In genomic region chr8:94173848-94174403, GRCm38 (mm10) we compare ENCODE assay signal across 14 mouse cellular contexts. TPM values are rescaled to one million over a fixed set of nuclear protein-coding genes. Genes with fewer than 3 reads are reported as not detected.
DNase-seq lines count a peak whose midpoint lies in the region; ATAC-seq and TF ChIP-seq lines count a peak whose summit lies in the region.
"Had no signal": no experiment of that assay in that cellular context is flagged by ENCODE, and none has a peak within 500 bp of the region (broad histone marks: within the 10 kb centered on the region; RNA-seq: fewer than 3 reads in every experiment).

No protein-coding gene starts in this region.

- WGBS in heart, embryonic 11.5 days (ENCODE audit: insufficient replicate concordance): 50% methylated on average over 11 of the region's 11 CpGs
- WGBS in lung, postnatal 0 days: 50% methylated on average over 11 of the region's 11 CpGs
- 46% methylated on average over 11 of the region's 11 CpGs for WGBS in intestine, postnatal 0 days

- peaks cover 77% of the 10 kb centered on the region for H3K27me3 ChIP-seq in heart, embryonic 11.5 days (ENCODE audit: control insufficient read depth, insufficient read depth, low read length)
- peaks cover 15% of the 10 kb centered on the region; the same call in 1 of the 2 replicates for H3K27me3 ChIP-seq in lung, postnatal 0 days (replicated peaks; ENCODE audit: insufficient read depth, low read length)
- peaks cover 2% of the 10 kb centered on the region; the same call in 1 of the 2 replicates for H3K27me3 ChIP-seq in intestine, postnatal 0 days (replicated peaks; ENCODE audit: control insufficient read depth, insufficient read depth, low read length)

- ATAC-seq in heart, embryonic 11.5 days (replicated peaks; ENCODE audit: insufficient number of reproducible peaks, low FRiP score, low TSS enrichment): no peak
- no peak for ATAC-seq in lung, postnatal 0 days
- no peak for ATAC-seq in intestine, postnatal 0 days
- no peak for ATAC-seq in activated CD4-positive, CD25-positive, alpha-beta regulatory T cell, adult 4 months
- ATAC-seq: midbrain, embryonic 15.5 days had no signal

- peaks cover 11% of the 10 kb centered on the region for H3K4me1 ChIP-seq in heart, embryonic 11.5 days (ENCODE audit: control insufficient read depth, insufficient read depth, low read length)
- peaks cover 7% of the 10 kb centered on the region; the same call in 1 of the 2 replicates for H3K4me1 ChIP-seq in lung, postnatal 0 days (ENCODE audit: insufficient read depth, low read depth, low read length)
- no peaks in the 10 kb centered on the region for H3K4me1 ChIP-seq in intestine, postnatal 0 days (replicated peaks; ENCODE audit: control insufficient read depth, insufficient read depth, low read length)

- no peaks in the 10 kb centered on the region for H3K9me3 ChIP-seq in heart, embryonic 11.5 days (replicated peaks; ENCODE audit: control insufficient read depth, low read length)
- H3K9me3 ChIP-seq in lung, postnatal 0 days (ENCODE audit: low read length): no peaks in the 10 kb centered on the region
- no peaks in the 10 kb centered on the region for H3K9me3 ChIP-seq in intestine, postnatal 0 days (ENCODE audit: control insufficient read depth)
- H3K9me3 ChIP-seq: midbrain, embryonic 15.5 days had no signal

- no peak for TF ChIP-seq EP300 in lung, postnatal 0 days (IDR thresholded peaks at IDR 0.05)

- no peak overlapping the region for H3K27ac ChIP-seq in heart, embryonic 11.5 days (ENCODE audit: low read depth, low read length)
- H3K27ac ChIP-seq in lung, postnatal 0 days (ENCODE audit: low read length): no peak overlapping the region
- peak overlapping the region; percentile 23; the same call in 1 of the 2 replicates for H3K27ac ChIP-seq in intestine, postnatal 0 days (ENCODE audit: low read depth, low read length)
- H3K27ac ChIP-seq: midbrain, embryonic 15.5 days had no signal

- peak overlapping the region; percentile 56 for H3K4me3 ChIP-seq in heart, embryonic 11.5 days (ENCODE audit: low read depth, low read length)
- no peak overlapping the region for H3K4me3 ChIP-seq in lung, postnatal 0 days (ENCODE audit: low read depth, low read length)
- peak overlapping the region; percentile 51; the same call in 1 of the 2 replicates for H3K4me3 ChIP-seq in intestine, postnatal 0 days (ENCODE audit: low read depth, low read length)

- H3K36me3 ChIP-seq in heart, embryonic 11.5 days (ENCODE audit: control insufficient read depth, insufficient read depth, low read length): no peaks in the 10 kb centered on the region
- H3K36me3 ChIP-seq in lung, postnatal 0 days (ENCODE audit: insufficient read depth, low read length): no peaks in the 10 kb centered on the region
- H3K36me3 ChIP-seq in intestine, postnatal 0 days (ENCODE audit: control insufficient read depth, insufficient read depth): no peaks in the 10 kb centered on the region
- H3K36me3 ChIP-seq: midbrain, embryonic 15.5 days had no signal

- TF ChIP-seq CTCF in lung, postnatal 0 days (IDR thresholded peaks at IDR 0.05): 0 out of 2 replicates have a peak, but pooled peaks have one; percentile 9
- TF ChIP-seq CTCF in intestine, postnatal 0 days (IDR thresholded peaks at IDR 0.05; ENCODE audit: low read depth): peak; percentile 23

- no peak overlapping the region; the same call in 1 of the 2 replicates for H3K9ac ChIP-seq in heart, embryonic 11.5 days (ENCODE audit: low read depth, low read length)
- no peak overlapping the region for H3K9ac ChIP-seq in lung, postnatal 0 days (replicated peaks; ENCODE audit: low read depth)
- H3K9ac ChIP-seq in intestine, postnatal 0 days (ENCODE audit: low read depth, low read length): no peak overlapping the region
- H3K9ac ChIP-seq: midbrain, embryonic 15.5 days had no signal

- no peak for DNase-seq in heart, adult 18-20 months
- DNase-seq in lung, postnatal 0 days (ENCODE audit: low spot score): no peak
- DNase-seq in lung, postnatal 14 days: no peak
- peak; percentile 43 for DNase-seq in yolk sac, embryonic 10.5 days (ENCODE audit: low spot score)
- no peak for DNase-seq in spleen, postnatal 36 days (ENCODE audit: low spot score in 2 of 2)

- peak overlapping the region; percentile 96 for H3K4me2 ChIP-seq in heart, embryonic 11.5 days
- peak overlapping the region; percentile 80 for H3K4me2 ChIP-seq in lung, postnatal 0 days (replicated peaks; ENCODE audit: low read depth, low read length)
- peak overlapping the region; percentile 76 for H3K4me2 ChIP-seq in intestine, postnatal 0 days (replicated peaks; ENCODE audit: low read depth)

RNA-seq across cellular contexts. Expression of gene Mt2, which starts 1.5 kb away (rescaled TPM):
- polyA plus RNA-seq in heart, embryonic 11.5 days (2014; fragmentation: Nextera tagmentation; extraction: Ambion mirVana): 58.5 and 102 TPM in 2 replicates
- total RNA-seq in heart, adult 18-20 months (2021): 10 to 100 TPM; 24.4 to 89.7 TPM
- polyA plus RNA-seq in lung, postnatal 0 days (2015; fragmentation: Nextera tagmentation; extraction: Ambion mirVana): 143 and 159 TPM in 2 replicates
- polyA plus RNA-seq in intestine, postnatal 0 days (2015; fragmentation: Nextera tagmentation; extraction: Ambion mirVana): 224 and 270 TPM in 2 replicates
- polyA plus RNA-seq in activated CD4-positive, CD25-positive, alpha-beta regulatory T cell, adult 4 months (2017; shearing (Covaris generic)): not detected

RNA-seq across cellular contexts. Expression of gene Mt1, which starts 5.0 kb away (rescaled TPM):
- polyA plus RNA-seq in heart, embryonic 11.5 days (2014; fragmentation: Nextera tagmentation; extraction: Ambion mirVana): 270 and 395 TPM in 2 replicates
- 100 to 1,000 TPM; 240 to 413 TPM for total RNA-seq in heart, adult 18-20 months (2021)
- 836 and 858 TPM in 2 replicates for polyA plus RNA-seq in lung, postnatal 0 days (2015; fragmentation: Nextera tagmentation; extraction: Ambion mirVana)
- 2,068 and 2,262 TPM in 2 replicates for polyA plus RNA-seq in intestine, postnatal 0 days (2015; fragmentation: Nextera tagmentation; extraction: Ambion mirVana)
- polyA plus RNA-seq in activated CD4-positive, CD25-positive, alpha-beta regulatory T cell, adult 4 months (2017; shearing (Covaris generic)): 1 to 10 TPM; 3.0 to 4.2 TPM

RNA-seq across cellular contexts. Expression of gene Mt3, which starts 21.5 kb away (rescaled TPM):
- 22.7 TPM in 2 replicates for polyA plus RNA-seq in heart, embryonic 11.5 days (2014; fragmentation: Nextera tagmentation; extraction: Ambion mirVana)
- 1 to 10 TPM; 2.2 to 2.4 TPM for total RNA-seq in heart, adult 18-20 months (2021)
- 2.6 TPM in 2 replicates for polyA plus RNA-seq in lung, postnatal 0 days (2015; fragmentation: Nextera tagmentation; extraction: Ambion mirVana)
- polyA plus RNA-seq in intestine, postnatal 0 days (2015; fragmentation: Nextera tagmentation; extraction: Ambion mirVana): 4.4 and 4.7 TPM in 2 replicates
- polyA plus RNA-seq in activated CD4-positive, CD25-positive, alpha-beta regulatory T cell, adult 4 months (2017; shearing (Covaris generic)): not detected
- total RNA-seq: common myeloid progenitor, adult 5-6 weeks had no signal

RNA-seq across cellular contexts. Expression of gene Mt4, which starts 36.9 kb away (rescaled TPM):
- polyA plus RNA-seq in heart, embryonic 11.5 days (2014; fragmentation: Nextera tagmentation; extraction: Ambion mirVana): not detected in 2 replicates
- not detected for total RNA-seq in heart, adult 18-20 months (2021)
- polyA plus RNA-seq in lung, postnatal 0 days (2015; fragmentation: Nextera tagmentation; extraction: Ambion mirVana): not detected in 2 replicates
- 0.69 and 2.6 TPM in 2 replicates for polyA plus RNA-seq in intestine, postnatal 0 days (2015; fragmentation: Nextera tagmentation; extraction: Ambion mirVana)
- not detected for polyA plus RNA-seq in activated CD4-positive, CD25-positive, alpha-beta regulatory T cell, adult 4 months (2017; shearing (Covaris generic))
- total RNA-seq: adrenal gland, postnatal 4 days; common myeloid progenitor, adult 5-6 weeks; gastrocnemius, adult 18-20 months; left cerebral cortex, adult 8-10 months had no signal
- polyA plus RNA-seq: midbrain, embryonic 15.5 days; testis, adult 2 months had no signal

RNA-seq across cellular contexts. Expression of gene Nup93, which starts 40.4 kb away (rescaled TPM):
- polyA plus RNA-seq in heart, embryonic 11.5 days (2014; fragmentation: Nextera tagmentation; extraction: Ambion mirVana): 73.4 and 79.1 TPM in 2 replicates
- total RNA-seq in heart, adult 18-20 months (2021): 10 to 100 TPM; 15.6 to 16.2 TPM
- polyA plus RNA-seq in lung, postnatal 0 days (2015; fragmentation: Nextera tagmentation; extraction: Ambion mirVana): 26.7 and 27.1 TPM in 2 replicates
- 21.2 and 21.9 TPM in 2 replicates for polyA plus RNA-seq in intestine, postnatal 0 days (2015; fragmentation: Nextera tagmentation; extraction: Ambion mirVana)
- polyA plus RNA-seq in activated CD4-positive, CD25-positive, alpha-beta regulatory T cell, adult 4 months (2017; shearing (Covaris generic)): 10 to 100 TPM; 30.7 to 33.1 TPM

Comparison
In these comparisons a context has a peak if more than half of its experiments do, and no peak if none do; other contexts are left out.
1. RNA of gene Mt2, which starts 1.5 kb away (polyA plus RNA-seq): 224 to 270 TPM in intestine, postnatal 0 days, 143 to 159 TPM in lung, postnatal 0 days and 58.5 to 102 TPM in heart, embryonic 11.5 days; not detected in activated CD4-positive, CD25-positive, alpha-beta regulatory T cell, adult 4 months; every median in the first group is over 10 times any median in the second.
2. RNA of gene Mt1, which starts 5.0 kb away (polyA plus RNA-seq): 2,068 to 2,262 TPM in intestine, postnatal 0 days, 836 to 858 TPM in lung, postnatal 0 days and 270 to 395 TPM in heart, embryonic 11.5 days; 3.0 to 4.2 TPM in activated CD4-positive, CD25-positive, alpha-beta regulatory T cell, adult 4 months; every median in the first group is over 10 times any median in the second.
3. Peak in every context shown above with its lines, with median percentiles within 50 percentile points of each other: H3K4me2 ChIP-seq.